Mouse (Mus musculus) hindbrain, embryonic 10.5 days (tissue): Measurements from ENCODE around the gene Rnf10. TPM values are rescaled to one million over a fixed set of nuclear protein-coding genes. Genes with fewer than 3 reads are reported as not detected.

ENCODE experiments used
- DNase-seq: peaks from one replicate; pipeline ENCODE4 v3.0.0-alpha.2; 2017; ENCODE audit warnings: low spot score
- H3K27ac ChIP-seq: fragments of 300-500 bp; sonication (generic); 2 replicates; pipeline ENCODE4 v1.5.1; 2016; ENCODE audit warnings: mild to moderate bottlenecking, moderate library complexity
- H3K27me3 ChIP-seq: fragments of 300-500 bp; sonication (generic); 2 replicates; pipeline ENCODE4 v1.6.1; 2016; ENCODE audit warnings: mild to moderate bottlenecking; ENCODE audit not compliant: poor library complexity, insufficient read depth, severe bottlenecking
- H3K36me3 ChIP-seq: fragments of 300-500 bp; sonication (generic); 2 replicates; pipeline ENCODE4 v1.6.1; 2016; ENCODE audit warnings: mild to moderate bottlenecking, moderate library complexity
- H3K4me1 ChIP-seq: fragments of 300-500 bp; sonication (generic); replicated peaks from 2 replicates; pipeline ENCODE4 v1.6.1; 2016; ENCODE audit warnings: mild to moderate bottlenecking
- H3K4me3 ChIP-seq: fragments of 300-500 bp; sonication (generic); 2 replicates; pipeline ENCODE4 v1.5.1; 2016; ENCODE audit warnings: mild to moderate bottlenecking, moderate library complexity
- H3K9me3 ChIP-seq: fragments of 300-500 bp; sonication (generic); 2 replicates; pipeline ENCODE4 v1.6.1; 2016; ENCODE audit warnings: mild to moderate bottlenecking, moderate library complexity
- WGBS: fragments of 180-500 bp; shearing (Covaris S2); methylation state at CpG from one replicate; pipeline ENCODE4 v1.1.7; 2016; 5-methylcytosine and 5-hydroxymethylcytosine counted together
- polyA plus RNA-seq: library from polyadenylated mRNA; unstranded; fragments of >200 nt; fragmentation: Nextera tagmentation; extraction: Ambion mirVana; gene quantifications from 2 replicates; pipeline ENCODE4 v1.2.1, GENCODE M21; 2016

The Rnf10 gene
- polyA plus RNA-seq, 1 experiment from 2014 or later, result 172 TPM

- Histone ChIP-seq H3K36me3 (peaks cover 57% of the 10 kb centered on the region), H3K4me3 (no peak overlapping the region), H3K27me3 (peaks cover 36% of the 10 kb centered on the region), H3K9me3 (no peaks in the 10 kb centered on the region), H3K4me1 (peaks cover 27% of the 10 kb centered on the region), H3K27ac (no peak overlapping the region)
- no peak for DNase-seq
- 86% methylated on average over 11 of the region's 11 CpGs for WGBS
Observed at GRCm38 (mm10) chr5:115240191-115240590, 32.5 kb downstream of the Rnf10 start.

- WGBS, result 8% methylated on average over 11 of the region's 11 CpGs
- DNase-seq, result no peak
- no peak overlapping the region for H3K27ac ChIP-seq
- no peaks in the 10 kb centered on the region for H3K9me3 ChIP-seq
- H3K4me1 ChIP-seq, result peaks cover 31% of the 10 kb centered on the region
- H3K4me3 ChIP-seq, result peak overlapping the region; percentile 81
- H3K27me3 ChIP-seq, result peaks cover 50% of the 10 kb centered on the region
- peaks cover 42% of the 10 kb centered on the region for H3K36me3 ChIP-seq
Observed at GRCm38 (mm10) chr5:115238729-115239195, 33.9 kb downstream of the Rnf10 start.

DNA sequence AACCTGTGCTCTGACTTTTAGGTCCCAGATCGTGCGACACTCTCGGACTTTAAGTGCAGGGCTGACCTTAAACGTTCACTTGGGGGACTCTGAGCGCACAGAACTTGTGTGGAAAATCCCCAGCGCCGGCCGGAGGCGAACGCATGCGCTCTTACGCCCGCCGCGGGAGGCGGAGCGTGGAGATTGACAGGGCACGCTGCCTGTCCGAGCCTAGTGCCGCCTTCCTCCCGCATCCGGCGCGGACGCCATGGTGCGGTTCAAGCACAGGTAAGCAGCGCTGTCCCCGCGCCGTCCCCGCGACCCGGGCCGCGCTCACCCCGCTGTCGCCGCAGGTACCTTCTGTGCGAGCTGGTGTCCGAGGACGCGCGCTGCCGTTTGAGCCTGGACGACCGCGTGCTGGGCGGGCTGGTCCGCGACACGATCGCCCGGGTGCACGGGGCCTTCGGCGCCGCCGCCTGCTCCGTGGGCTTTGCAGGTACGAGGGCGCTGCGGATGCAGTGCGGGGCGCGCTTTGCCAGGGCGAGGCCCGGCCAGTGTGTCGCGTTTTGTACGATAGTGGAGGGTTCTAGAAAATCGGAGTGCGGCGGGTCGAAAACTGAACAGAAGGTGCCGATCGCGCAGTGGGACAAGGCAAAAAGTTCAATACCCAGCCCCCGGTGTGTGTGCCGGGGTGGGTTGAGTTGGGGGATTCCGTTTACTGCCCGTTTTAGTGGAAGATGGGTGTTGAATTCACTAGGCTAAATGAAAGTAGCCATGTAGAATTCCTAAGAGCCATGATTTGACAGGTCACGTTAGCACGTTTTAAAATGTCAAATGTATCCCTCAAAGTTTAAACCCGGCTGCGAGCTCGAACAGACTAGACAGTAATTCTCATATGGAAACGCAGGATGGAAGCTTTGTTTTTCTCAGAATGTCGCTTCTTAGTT lies 34.6 kb downstream of the Rnf10 start:
- peaks cover 57% of the 10 kb centered on the region for H3K27me3 ChIP-seq
- H3K9me3 ChIP-seq, result no peaks in the 10 kb centered on the region
- H3K27ac ChIP-seq, result peak overlapping the region; percentile 82
- H3K4me1 ChIP-seq, result peaks cover 31% of the 10 kb centered on the region
- peak; percentile 90 for DNase-seq
- peak overlapping the region; percentile 81 for H3K4me3 ChIP-seq
- under 1% methylated on average over 88 of the region's 88 CpGs for WGBS
- peaks cover 35% of the 10 kb centered on the region for H3K36me3 ChIP-seq

GRCm38 (mm10) chr5:115235786-115236263 lies 36.9 kb downstream of the Rnf10 start, which contains the start of gene Pop5:
Pop5 (plus strand) TSS chr5:115235836.
- WGBS, result 1% methylated on average over 21 of the region's 21 CpGs

GRCm38 (mm10) chr5:115235323-115235771 lies 37.4 kb downstream of the Rnf10 start:
- Histone ChIP-seq H3K9me3 (no peaks in the 10 kb centered on the region), H3K4me3 (peak overlapping the region; percentile 60), H3K27ac (peak overlapping the region; percentile 69), H3K4me1 (peaks cover 44% of the 10 kb centered on the region), H3K27me3 (peaks cover 77% of the 10 kb centered on the region), H3K36me3 (peaks cover 8% of the 10 kb centered on the region)
- under 1% methylated on average over 45 of the region's 45 CpGs for WGBS
- DNase-seq, result peak; percentile 42

More at GRCm38 (mm10) chr5:115235786-115236263, 36.9 kb downstream of the Rnf10 start, which contains the start of gene Pop5:
- Histone ChIP-seq H3K4me1 (peaks cover 44% of the 10 kb centered on the region), H3K27me3 (peaks cover 77% of the 10 kb centered on the region), H3K36me3 (peaks cover 13% of the 10 kb centered on the region), H3K4me3 (peak within 1 kb of the TSS; percentile 60), H3K27ac (peak within 1 kb of the TSS; percentile 69), H3K9me3 (no peaks in the 10 kb centered on the region)
- peak; percentile 89 for DNase-seq

DNA sequence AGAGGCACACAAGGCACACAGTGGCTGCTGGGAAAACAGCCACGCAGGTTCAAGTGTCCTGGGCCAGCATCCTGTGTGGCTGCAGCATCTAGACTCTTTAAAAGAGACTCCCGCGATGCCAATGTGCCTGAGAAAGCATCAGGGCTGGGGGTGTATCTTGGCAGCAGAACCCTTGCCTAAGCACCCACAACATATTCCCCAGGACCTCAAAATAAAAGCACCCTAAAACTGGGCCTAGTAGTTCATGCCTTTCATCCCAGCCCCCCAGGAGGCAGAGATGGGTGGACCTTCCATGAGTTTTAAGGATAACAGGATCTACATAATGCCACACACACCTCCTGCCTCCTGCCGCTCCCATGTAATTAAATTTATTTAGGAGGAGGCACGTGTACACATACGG lies 38.2 kb downstream of the Rnf10 start:
- no peaks in the 10 kb centered on the region; the same call in 1 of the 2 replicates for H3K36me3 ChIP-seq
- H3K4me3 ChIP-seq, result no peak overlapping the region

DNA sequence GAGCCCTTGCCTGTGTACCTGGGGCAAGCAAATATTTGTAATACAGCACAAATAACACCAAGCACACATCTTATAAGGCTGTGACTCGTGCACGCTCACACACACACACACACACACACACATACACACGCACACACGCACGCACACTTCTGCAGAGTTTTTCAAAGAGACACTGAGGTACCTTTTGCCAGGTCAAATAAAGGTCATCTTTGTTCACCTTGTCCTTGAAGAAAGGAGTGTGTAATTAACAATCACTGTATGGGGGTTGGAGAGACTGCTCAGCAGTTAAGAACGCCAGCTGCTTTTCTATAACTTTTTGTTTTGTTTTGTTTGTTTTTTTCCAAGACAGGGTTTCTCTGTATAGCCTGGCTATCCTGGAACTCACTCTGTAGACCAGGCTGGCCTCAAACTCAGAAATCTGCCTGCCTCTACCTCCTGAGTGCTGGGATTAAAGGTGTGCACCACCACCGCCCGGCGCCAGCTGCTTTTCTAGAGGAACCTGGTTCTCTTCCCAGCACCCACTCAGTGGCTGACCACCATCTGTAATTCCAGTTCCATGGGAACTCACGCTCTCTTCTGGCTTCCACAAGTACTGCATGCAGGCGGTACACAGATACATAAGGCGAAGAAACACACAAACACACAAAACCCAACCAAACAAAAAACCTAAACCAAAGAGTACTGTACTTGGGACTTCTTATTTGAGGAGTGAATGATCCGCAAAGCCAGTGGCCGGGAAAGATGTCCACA lies 39.5 kb downstream of the Rnf10 start:
- 92% methylated on average over 14 of the region's 14 CpGs for WGBS
- Histone ChIP-seq H3K4me3 (no peak overlapping the region), H3K36me3 (no peaks in the 10 kb centered on the region), H3K27me3 (peaks cover 68% of the 10 kb centered on the region), H3K9me3 (no peaks in the 10 kb centered on the region), H3K4me1 (peaks cover 32% of the 10 kb centered on the region), H3K27ac (no peak overlapping the region)
- no peak for DNase-seq

More for the DNA sequence above, 38.2 kb downstream of the Rnf10 start:
- H3K27ac ChIP-seq, result no peak overlapping the region
- H3K27me3 ChIP-seq, result peaks cover 69% of the 10 kb centered on the region
- H3K9me3 ChIP-seq, result no peaks in the 10 kb centered on the region
- DNase-seq, result no peak
- 48% methylated on average over 6 of the region's 6 CpGs for WGBS
- peaks cover 44% of the 10 kb centered on the region for H3K4me1 ChIP-seq

DNA sequence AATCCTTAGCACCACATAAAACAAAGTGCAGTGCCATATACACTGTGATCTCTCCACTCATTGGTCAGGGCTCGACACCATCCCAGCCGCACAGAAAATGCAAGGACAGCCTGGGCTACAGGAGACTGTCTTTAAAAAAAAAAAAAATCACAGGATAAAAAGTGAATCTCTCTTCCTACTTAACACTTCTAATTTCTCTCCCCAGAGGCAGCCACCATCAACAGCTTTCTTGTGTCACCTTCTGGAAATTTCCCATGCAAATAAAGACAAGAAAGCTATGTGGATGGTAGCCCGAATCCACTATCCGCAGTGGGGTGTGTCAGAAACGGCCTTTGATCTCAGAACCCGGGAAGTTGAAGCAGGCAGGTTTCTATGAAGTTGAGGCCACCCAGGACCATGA lies 40.2 kb downstream of the Rnf10 start:
- no peak overlapping the region for H3K4me3 ChIP-seq
- no peaks in the 10 kb centered on the region for H3K9me3 ChIP-seq
- DNase-seq, result no peak
- H3K36me3 ChIP-seq, result no peaks in the 10 kb centered on the region
- peaks cover 26% of the 10 kb centered on the region for H3K4me1 ChIP-seq
- H3K27me3 ChIP-seq, result peaks cover 68% of the 10 kb centered on the region
- no peak overlapping the region for H3K27ac ChIP-seq
- 77% methylated on average over 6 of the region's 6 CpGs for WGBS

GRCm38 (mm10) chr5:115231552-115232120 lies 41.1 kb downstream of the Rnf10 start:
- no peak overlapping the region for H3K4me3 ChIP-seq
- H3K36me3 ChIP-seq, result no peaks in the 10 kb centered on the region
- no peaks in the 10 kb centered on the region for H3K9me3 ChIP-seq
- H3K27ac ChIP-seq, result no peak overlapping the region
- H3K27me3 ChIP-seq, result peaks cover 64% of the 10 kb centered on the region
- WGBS, result 46% methylated on average over 16 of the region's 16 CpGs
- no peak for DNase-seq
- H3K4me1 ChIP-seq, result peaks cover 23% of the 10 kb centered on the region

GRCm38 (mm10) chr5:115230830-115231551 lies 41.7 kb downstream of the Rnf10 start:
- H3K4me3 ChIP-seq, result no peak overlapping the region
- peaks cover 23% of the 10 kb centered on the region for H3K4me1 ChIP-seq
- H3K27me3 ChIP-seq, result peaks cover 62% of the 10 kb centered on the region
- WGBS, result 51% methylated on average over 15 of the region's 15 CpGs
- no peaks in the 10 kb centered on the region for H3K9me3 ChIP-seq
- DNase-seq, result no peak
- H3K36me3 ChIP-seq, result no peaks in the 10 kb centered on the region
- no peak overlapping the region for H3K27ac ChIP-seq

- H3K36me3 ChIP-seq, result no peaks in the 10 kb centered on the region
- H3K4me1 ChIP-seq, result peaks cover 25% of the 10 kb centered on the region
- 70% methylated on average over 3 of the region's 3 CpGs for WGBS
- peaks cover 20% of the 10 kb centered on the region; the same call in 1 of the 2 replicates for H3K27me3 ChIP-seq
- no peak overlapping the region for H3K27ac ChIP-seq
- 0 out of 2 replicates have a peak, but pooled peaks cover 5% of the 10 kb centered on the region for H3K9me3 ChIP-seq
- no peak overlapping the region for H3K4me3 ChIP-seq
- DNase-seq, result no peak
Observed at GRCm38 (mm10) chr5:115222485-115222884, 50.2 kb downstream of the Rnf10 start.
